Mouse (Mus musculus): ENCODE data around the gene Mnx1.

The Mnx1 gene

GRCm38 (mm10) chr5:29478208-29479197, at the start of gene Mnx1:
TSS of gene Mnx1 (minus strand) at chr5:29478470.
- DNase-seq (ENCODE audit: low spot score in 2 of 2): no peak

- DNase-seq (ENCODE audit: low spot score in 2 of 2): no peak
These were observed 38.2 kb upstream of the Mnx1 start for GRCm38 (mm10) chr5:29516432-29516831.

- DNase-seq (ENCODE audit: low spot score in 2 of 2): no peak
These were observed 37.6 kb upstream of the Mnx1 start for GRCm38 (mm10) chr5:29515888-29516287.

GRCm38 (mm10) chr5:29507013-29507412, 28.7 kb upstream of the Mnx1 start:
- no peak for DNase-seq (ENCODE audit: low spot score in 2 of 2)

- DNase-seq (ENCODE audit: low spot score in 2 of 2): no peak
These were observed 9.1 kb upstream of the Mnx1 start for GRCm38 (mm10) chr5:29487321-29487720.

GRCm38 (mm10) chr5:29485941-29486320, 7.7 kb upstream of the Mnx1 start:
- DNase-seq (ENCODE audit: low spot score in 2 of 2): no peak

GRCm38 (mm10) chr5:29484965-29485940, 7.0 kb upstream of the Mnx1 start:
- DNase-seq (ENCODE audit: low spot score in 2 of 2): no peak

- no peak for DNase-seq (ENCODE audit: low spot score in 2 of 2)
These were observed 5.5 kb upstream of the Mnx1 start for GRCm38 (mm10) chr5:29483801-29484200.

GRCm38 (mm10) chr5:29479198-29479593, 926 bp upstream of the Mnx1 start:
- DNase-seq (ENCODE audit: low spot score in 2 of 2): no peak

- DNase-seq (ENCODE audit: low spot score in 2 of 2): no peak
These were observed 629 bp downstream of the Mnx1 start for GRCm38 (mm10) chr5:29477474-29478207.

GRCm38 (mm10) chr5:29476021-29476420, 2.2 kb downstream of the Mnx1 start:
- DNase-seq (ENCODE audit: low spot score in 2 of 2): no peak

- DNase-seq (ENCODE audit: low spot score in 2 of 2): no peak
These were observed 2.7 kb downstream of the Mnx1 start for GRCm38 (mm10) chr5:29475556-29475955.

- no peak for DNase-seq (ENCODE audit: low spot score in 2 of 2)
These were observed 3.2 kb downstream of the Mnx1 start for GRCm38 (mm10) chr5:29475041-29475440.

GRCm38 (mm10) chr5:29474246-29474960, 3.9 kb downstream of the Mnx1 start:
- DNase-seq (ENCODE audit: low spot score in 2 of 2): no peak

- DNase-seq (ENCODE audit: low spot score in 2 of 2): no peak
These were observed 4.6 kb downstream of the Mnx1 start for GRCm38 (mm10) chr5:29473551-29474245.

GRCm38 (mm10) chr5:29471855-29472665, 6.2 kb downstream of the Mnx1 start:
- DNase-seq (ENCODE audit: low spot score in 2 of 2): no peak

- no peak for DNase-seq (ENCODE audit: low spot score in 2 of 2)
These were observed 6.9 kb downstream of the Mnx1 start for GRCm38 (mm10) chr5:29471396-29471795.

GRCm38 (mm10) chr5:29470851-29471394, 7.3 kb downstream of the Mnx1 start:
- DNase-seq (ENCODE audit: low spot score in 2 of 2): no peak

- no peak for DNase-seq (ENCODE audit: low spot score in 2 of 2)
These were observed 8.0 kb downstream of the Mnx1 start for GRCm38 (mm10) chr5:29470271-29470670.
